Mouse (Mus musculus) liver, embryonic 11.5 days (tissue): Measurements from ENCODE around the gene Olfr578. TPM values are rescaled to one million over a fixed set of nuclear protein-coding genes. Genes with fewer than 3 reads are reported as not detected.

ENCODE experiments used
- ATAC-seq: fragments of 200-750 bp; cut with Nextera tagmentation; replicated peaks from 2 replicates; pipeline ENCODE4 v1.8.0; 2017; ENCODE audit warnings: moderate number of reproducible peaks, mild to moderate bottlenecking, moderate TSS enrichment, moderate library complexity; ENCODE audit not compliant: low FRiP score
- DNase-seq: peaks from one replicate; pipeline ENCODE4 v3.0.0-alpha.2; 2017; ENCODE audit warnings: low spot score
- H3K27ac ChIP-seq: fragments of 300-500 bp; sonication (generic); 2 replicates; pipeline ENCODE4 v1.5.1; 2014; ENCODE audit warnings: mild to moderate bottlenecking, low read depth, low read length, control low read depth
- H3K27me3 ChIP-seq: fragments of 300-500 bp; sonication (generic); replicated peaks from 2 replicates; pipeline ENCODE4 v1.6.1; 2014; ENCODE audit warnings: low read length, mixed read lengths; ENCODE audit not compliant: control insufficient read depth, insufficient read depth
- H3K36me3 ChIP-seq: fragments of 300-500 bp; sonication (generic); 2 replicates; pipeline ENCODE4 v1.6.1; 2014; ENCODE audit warnings: mild to moderate bottlenecking, low read length, moderate library complexity, mixed read lengths; ENCODE audit not compliant: control insufficient read depth, insufficient read depth
- H3K4me1 ChIP-seq: fragments of 300-500 bp; sonication (generic); replicated peaks from 2 replicates; pipeline ENCODE4 v1.6.1; 2014; ENCODE audit warnings: low read length, mixed read lengths; ENCODE audit not compliant: control insufficient read depth, insufficient read depth
- H3K4me2 ChIP-seq: fragments of 300-500 bp; sonication (generic); 2 replicates; pipeline ENCODE4 v1.6.1; 2014; ENCODE audit warnings: mild to moderate bottlenecking, control low read depth, moderate library complexity
- H3K4me3 ChIP-seq: fragments of 300-500 bp; sonication (generic); 2 replicates; pipeline ENCODE4 v1.5.1; 2014; ENCODE audit warnings: low read depth, low read length, control low read depth
- H3K9ac ChIP-seq: fragments of 300-500 bp; sonication (generic); 2 replicates; pipeline ENCODE4 v1.6.1; 2014; ENCODE audit warnings: low read depth, low read length, control low read depth
- H3K9me3 ChIP-seq: fragments of 300-500 bp; sonication (generic); 2 replicates; pipeline ENCODE4 v1.6.1; 2016; ENCODE audit warnings: low read length, inconsistent platforms, mixed read lengths; ENCODE audit not compliant: control insufficient read depth
- WGBS: fragments of 180-500 bp; shearing (Covaris S2); extraction: QIAGEN DNeasy Blood & Tissue Kit; methylation state at CpG from one replicate; pipeline ENCODE4 v1.1.7; 2014; 5-methylcytosine and 5-hydroxymethylcytosine counted together
- polyA plus RNA-seq: library from polyadenylated mRNA; unstranded; fragments of >200 nt; fragmentation: Nextera tagmentation; extraction: Ambion mirVana; gene quantifications from 2 replicates; pipeline ENCODE4 v1.2.1, GENCODE M21; 2014

Gene Olfr578
- not detected in 2 replicates for polyA plus RNA-seq

- no peak within 1 kb of the TSS for H3K4me2 ChIP-seq
- no peaks in the 10 kb centered on the region for H3K9me3 ChIP-seq
- DNase-seq (no peak), ATAC-seq (no peak)
- no peak within 1 kb of the TSS for H3K4me3 ChIP-seq
- H3K4me1 ChIP-seq = no peaks in the 10 kb centered on the region
- H3K36me3 ChIP-seq = no peaks in the 10 kb centered on the region
- no peak within 1 kb of the TSS for H3K27ac ChIP-seq
- 63% methylated on average over 3 of the region's 3 CpGs for WGBS
- no peaks in the 10 kb centered on the region for H3K27me3 ChIP-seq
- no peak within 1 kb of the TSS for H3K9ac ChIP-seq
These were observed at the start of gene Olfr578 for GRCm38 (mm10) chr7:102989224-102989623. Gene Olfr578, minus strand, starts transcription at chr7:102989324.

GRCm38 (mm10) chr7:103037724-103038123 lies 48.6 kb upstream of the Olfr578 start, which contains the start of gene Olfr582:
Gene Olfr582, plus strand, starts transcription at chr7:103038024.
- no peak for DNase-seq
- no peaks in the 10 kb centered on the region for H3K4me1 ChIP-seq
- H3K36me3 ChIP-seq = no peaks in the 10 kb centered on the region
- no peak within 1 kb of the TSS for H3K9ac ChIP-seq
- H3K4me3 ChIP-seq = no peak within 1 kb of the TSS
- no peaks in the 10 kb centered on the region for H3K9me3 ChIP-seq
- no peak within 1 kb of the TSS for H3K27ac ChIP-seq
- H3K4me2 ChIP-seq = no peak within 1 kb of the TSS
- no peaks in the 10 kb centered on the region for H3K27me3 ChIP-seq
- no peak for ATAC-seq

GRCm38 (mm10) chr7:102975843-102976242 lies 13.3 kb downstream of the Olfr578 start, which contains the start of gene Olfr577:
Gene Olfr577, minus strand, starts transcription at chr7:102975943.
- WGBS = 67% methylated on average over 2 of the region's 2 CpGs
- H3K27me3 ChIP-seq = no peaks in the 10 kb centered on the region
- H3K4me2 ChIP-seq = no peak within 1 kb of the TSS
- H3K4me3 ChIP-seq = no peak within 1 kb of the TSS
- no peaks in the 10 kb centered on the region for H3K36me3 ChIP-seq
- no peaks in the 10 kb centered on the region for H3K4me1 ChIP-seq
- H3K9ac ChIP-seq = no peak within 1 kb of the TSS
- H3K27ac ChIP-seq = no peak within 1 kb of the TSS
- no peak for DNase-seq
- no peak for ATAC-seq
- no peaks in the 10 kb centered on the region for H3K9me3 ChIP-seq

- Histone ChIP-seq H3K27me3 (no peaks in the 10 kb centered on the region), H3K9me3 (no peaks in the 10 kb centered on the region), H3K4me2 (no peak overlapping the region), H3K4me1 (no peaks in the 10 kb centered on the region), H3K27ac (no peak overlapping the region), H3K36me3 (no peaks in the 10 kb centered on the region), H3K9ac (no peak overlapping the region), H3K4me3 (no peak overlapping the region)
- DNase-seq (no peak), ATAC-seq (no peak)
- WGBS = 46% methylated on average over 1 of the region's 1 CpGs
These were observed 14.7 kb downstream of the Olfr578 start for GRCm38 (mm10) chr7:102974399-102974798.

- 22% methylated on average over 2 of the region's 2 CpGs for WGBS
- Histone ChIP-seq H3K4me2 (no peak within 1 kb of the TSS), H3K36me3 (no peaks in the 10 kb centered on the region), H3K9me3 (no peaks in the 10 kb centered on the region), H3K27ac (no peak within 1 kb of the TSS), H3K27me3 (no peaks in the 10 kb centered on the region), H3K4me1 (no peaks in the 10 kb centered on the region), H3K9ac (no peak within 1 kb of the TSS), H3K4me3 (no peak within 1 kb of the TSS)
- no peak for DNase-seq
- no peak for ATAC-seq
These were observed 26.8 kb downstream of the Olfr578 start, which contains the start of gene Olfr576 for GRCm38 (mm10) chr7:102962360-102962759. Gene Olfr576, plus strand, starts transcription at chr7:102962660.

- Histone ChIP-seq H3K36me3 (no peaks in the 10 kb centered on the region), H3K4me2 (no peak within 1 kb of the TSS), H3K9ac (no peak within 1 kb of the TSS), H3K27me3 (no peaks in the 10 kb centered on the region), H3K4me1 (no peaks in the 10 kb centered on the region), H3K9me3 (no peaks in the 10 kb centered on the region), H3K27ac (peak within 1 kb of the TSS; percentile 43; the same call in 1 of the 2 replicates), H3K4me3 (no peak within 1 kb of the TSS)
- no peak for DNase-seq
- ATAC-seq = peak; percentile 92
- WGBS = 21% methylated on average over 1 of the region's 1 CpGs
These were observed 30.5 kb downstream of the Olfr578 start, which contains the start of gene Olfr575 for GRCm38 (mm10) chr7:102958593-102958992. Gene Olfr575, minus strand, starts transcription at chr7:102958775.

- Histone ChIP-seq H3K27me3 (no peaks in the 10 kb centered on the region), H3K9ac (no peak overlapping the region), H3K4me3 (no peak overlapping the region), H3K9me3 (no peaks in the 10 kb centered on the region), H3K4me2 (no peak overlapping the region), H3K27ac (peak overlapping the region; percentile 43; the same call in 1 of the 2 replicates), H3K4me1 (no peaks in the 10 kb centered on the region), H3K36me3 (no peaks in the 10 kb centered on the region)
- WGBS = 56% methylated on average over 3 of the region's 3 CpGs
- no peak for DNase-seq
- ATAC-seq = no peak
These were observed 31.0 kb downstream of the Olfr578 start for GRCm38 (mm10) chr7:102958137-102958536.

GRCm38 (mm10) chr7:102950732-102951131 lies 38.4 kb downstream of the Olfr578 start:
- no peaks in the 10 kb centered on the region for H3K36me3 ChIP-seq
- no peak overlapping the region for H3K4me3 ChIP-seq
- no peaks in the 10 kb centered on the region for H3K27me3 ChIP-seq
- no peak overlapping the region for H3K4me2 ChIP-seq
- H3K27ac ChIP-seq = no peak overlapping the region
- H3K4me1 ChIP-seq = no peaks in the 10 kb centered on the region
- no peaks in the 10 kb centered on the region for H3K9me3 ChIP-seq
- no peak for DNase-seq
- WGBS = 57% methylated on average over 1 of the region's 1 CpGs
- no peak for ATAC-seq
- no peak overlapping the region for H3K9ac ChIP-seq

- Histone ChIP-seq H3K9me3 (no peaks in the 10 kb centered on the region), H3K27me3 (no peaks in the 10 kb centered on the region), H3K36me3 (no peaks in the 10 kb centered on the region), H3K9ac (no peak within 1 kb of the TSS), H3K4me2 (no peak within 1 kb of the TSS), H3K4me3 (no peak within 1 kb of the TSS), H3K27ac (no peak within 1 kb of the TSS), H3K4me1 (no peaks in the 10 kb centered on the region)
- no peak for DNase-seq
- no peak for ATAC-seq
- WGBS = 88% methylated on average over 1 of the region's 1 CpGs
These were observed 41.0 kb downstream of the Olfr578 start, which contains the start of gene Olfr574 for GRCm38 (mm10) chr7:102948167-102948566. Gene Olfr574, plus strand, starts transcription at chr7:102948467.
